Mouse (Mus musculus): ENCODE measurements at regions not wholly inside any gene's neighbourhood (a gene's known extent, or its start where the extent isn't known, plus 50 kb on each side); places are given as distances from the start of the nearest gene placed in this dataset.
A peak's percentile ranks its signal among the peaks of the same experiment; 100 is the strongest.

GRCm38 (mm10) chr14:76613604-76614003 lies 56.9 kb upstream of the Serp2 start:
- DNase-seq (ENCODE audit: low read depth, low spot score): peak; percentile 38

- no peak for DNase-seq (ENCODE audit: low read depth, low spot score)
These were observed 54.0 kb upstream of the Serp2 start for GRCm38 (mm10) chr14:76610429-76611378.
